In the genomic region with DNA sequence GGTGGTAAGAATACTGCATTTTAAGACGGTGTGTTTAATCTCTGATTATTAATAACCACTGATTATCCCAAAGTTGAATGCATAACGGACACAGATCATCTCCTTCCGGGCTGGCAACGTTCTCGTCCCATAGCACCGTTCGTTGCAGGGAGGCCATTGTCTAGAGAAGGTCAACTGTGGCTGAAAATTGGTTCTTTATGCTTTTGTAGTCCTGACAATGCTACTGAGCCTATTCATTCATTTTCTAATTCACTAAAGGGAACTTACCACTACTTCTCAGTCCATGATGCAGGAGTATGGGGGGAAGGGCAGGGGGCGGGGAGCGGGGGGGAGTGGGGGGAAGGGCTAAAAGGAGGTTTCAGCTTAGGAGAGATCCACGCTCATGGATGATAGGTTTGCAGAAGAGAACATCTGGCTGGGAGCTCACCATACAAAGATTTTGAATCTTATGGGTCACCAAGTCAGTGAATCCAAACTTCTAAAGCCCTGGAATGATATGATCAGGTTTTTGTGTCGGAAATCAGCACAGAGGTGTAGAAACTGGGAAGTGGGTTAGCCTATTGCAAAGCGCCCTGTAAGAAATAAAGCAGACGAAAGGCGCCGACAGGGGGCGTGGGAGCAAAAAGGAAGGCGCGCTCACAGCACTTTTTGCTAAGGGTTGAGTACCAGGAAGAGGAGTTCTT, we compare ENCODE assay signal across 8 mouse cellular contexts. TPM values are rescaled to one million over a fixed set of nuclear protein-coding genes. Genes with fewer than 3 reads are reported as not detected.
DNase-seq lines count a peak whose midpoint lies in the region; ATAC-seq and TF ChIP-seq lines count a peak whose summit lies in the region.

No protein-coding gene starts in this region.

- under 1% methylated on average over 18 of the region's 18 CpGs for WGBS in hindbrain, postnatal 0 days

- H3K27me3 ChIP-seq in hindbrain, postnatal 0 days (ENCODE audit: insufficient read depth, low read length), result no peaks in the 10 kb centered on the region

- peaks cover 8% of the 10 kb centered on the region for H3K4me1 ChIP-seq in hindbrain, postnatal 0 days (ENCODE audit: insufficient read depth, low read length)

- no peaks in the 10 kb centered on the region for H3K9me3 ChIP-seq in hindbrain, postnatal 0 days (ENCODE audit: low read length)

- H3K36me3 ChIP-seq in hindbrain, postnatal 0 days (ENCODE audit: insufficient read depth, low read length), result no peaks in the 10 kb centered on the region; the same call in 1 of the 2 replicates

- TF ChIP-seq CTCF in hindbrain, postnatal 0 days (IDR thresholded peaks at IDR 0.05; ENCODE audit: low read depth), result peak; percentile 83
- peak; percentile 73 for TF ChIP-seq CTCF in left cerebral cortex, adult 2 months (IDR thresholded peaks at IDR 0.05)

- H3K9ac ChIP-seq in hindbrain, postnatal 0 days (replicated peaks; ENCODE audit: low read length), result peak overlapping the region; percentile 65; the same call in 1 of the 2 replicates

- peak overlapping the region; percentile 60; the same call in 1 of the 2 replicates for H3K27ac ChIP-seq in hindbrain, postnatal 0 days
- H3K27ac ChIP-seq in left cerebral cortex, adult 2 months, result no peak overlapping the region

- H3K4me2 ChIP-seq in hindbrain, postnatal 0 days (ENCODE audit: low read depth, low read length), result peak overlapping the region; percentile 92

- intact Hi-C loops in left cerebral cortex, adult 2 months (cut with DNase I), result loop anchor here (1.0 to 10.0 kb wide), 2 partner anchors 133 to 246 kb away; a partner anchor contains a TSS

- peak; percentile 75 for ATAC-seq in hindbrain, postnatal 0 days
- ATAC-seq in megakaryocyte, adult 5-6 weeks (ENCODE audit: poor library complexity, severe bottlenecking), result peak; percentile 82

- H3K4me3 ChIP-seq in hindbrain, postnatal 0 days (ENCODE audit: low read length), result peak overlapping the region; percentile 76
- H3K4me3 ChIP-seq in left cerebral cortex, adult 2 months, result peak overlapping the region; percentile 67

- DNase-seq in WW6 (ENCODE audit: low read depth, low spot score), result peak; percentile 79
- DNase-seq in cerebellum, postnatal 4 days (ENCODE audit: low spot score in 2 of 2), result peak; percentile 85 to 93
- DNase-seq in gastrocnemius, adult 18-20 months (ENCODE audit: low spot score), result peak; percentile 82
- peak; percentile 95 for DNase-seq in hindbrain, postnatal 0 days (ENCODE audit: low spot score)
- DNase-seq in left cerebral cortex, adult 2 months (ENCODE audit: extremely low spot score in 1 of 2, low spot score in 2 of 2), result peak; percentile 86 to 88
- DNase-seq in right cerebral cortex, adult 2 months (ENCODE audit: low spot score in 2 of 2), result peak; percentile 90 to 91
- DNase-seq in urinary bladder, postnatal 14 days (ENCODE audit: low spot score), result peak; percentile 94

RNA-seq across cellular contexts. Expression of a gene that starts 0.7 kb away (rescaled TPM):
- total RNA-seq in gastrocnemius, adult 18-20 months (2021), result 1 to 10 TPM; 1.2 to 2.9 TPM
- 57.0 and 57.7 TPM in 2 replicates for total RNA-seq in hindbrain, postnatal 0 days (2014; rRNA removed)
- 32.5 and 33.0 TPM in 2 replicates for polyA plus RNA-seq in hindbrain, postnatal 0 days (2015; fragmentation: Nextera tagmentation; extraction: Ambion mirVana)
- 10 to 100 TPM; 22.7 to 25.4 TPM for total RNA-seq in left cerebral cortex, adult 2 months (2021)
- 8.3 and 10.5 TPM in 2 replicates for total RNA-seq in megakaryocyte, adult 5-6 weeks (2015)
- 6.5 and 7.6 TPM in 2 replicates for total RNA-seq in megakaryocyte, adult 5-6 weeks (2017)

RNA-seq across cellular contexts. Expression of a gene that starts 23.0 kb away (rescaled TPM):
- total RNA-seq in gastrocnemius, adult 18-20 months (2021), result 1 to 10 TPM; 1.8 to 1.9 TPM
- total RNA-seq in hindbrain, postnatal 0 days (2014; rRNA removed), result 32.9 and 39.4 TPM in 2 replicates
- 13.6 and 14.4 TPM in 2 replicates for polyA plus RNA-seq in hindbrain, postnatal 0 days (2015; fragmentation: Nextera tagmentation; extraction: Ambion mirVana)
- 10 to 100 TPM; 20.7 to 22.4 TPM for total RNA-seq in left cerebral cortex, adult 2 months (2021)
- total RNA-seq in megakaryocyte, adult 5-6 weeks (2015), result 2.5 and 5.8 TPM in 2 replicates
- 1.6 and 3.2 TPM in 2 replicates for total RNA-seq in megakaryocyte, adult 5-6 weeks (2017)

RNA-seq across cellular contexts. Expression of a gene that starts 23.2 kb away (rescaled TPM):
- total RNA-seq in gastrocnemius, adult 18-20 months (2021), result 10 to 100 TPM in 1 of 2 experiments, 1 to 10 TPM in 1; 7.2 to 12.1 TPM
- 8.2 and 12.4 TPM in 2 replicates for total RNA-seq in hindbrain, postnatal 0 days (2014; rRNA removed)
- 6.9 and 7.2 TPM in 2 replicates for polyA plus RNA-seq in hindbrain, postnatal 0 days (2015; fragmentation: Nextera tagmentation; extraction: Ambion mirVana)
- total RNA-seq in left cerebral cortex, adult 2 months (2021), result 10 to 100 TPM; 14.1 to 18.4 TPM
- 21.8 and 22.3 TPM in 2 replicates for total RNA-seq in megakaryocyte, adult 5-6 weeks (2015)
- total RNA-seq in megakaryocyte, adult 5-6 weeks (2017), result 44.0 and 51.9 TPM in 2 replicates
